Comparison of ENCODE assay signal across 8 mouse cellular contexts in the genomic region with DNA sequence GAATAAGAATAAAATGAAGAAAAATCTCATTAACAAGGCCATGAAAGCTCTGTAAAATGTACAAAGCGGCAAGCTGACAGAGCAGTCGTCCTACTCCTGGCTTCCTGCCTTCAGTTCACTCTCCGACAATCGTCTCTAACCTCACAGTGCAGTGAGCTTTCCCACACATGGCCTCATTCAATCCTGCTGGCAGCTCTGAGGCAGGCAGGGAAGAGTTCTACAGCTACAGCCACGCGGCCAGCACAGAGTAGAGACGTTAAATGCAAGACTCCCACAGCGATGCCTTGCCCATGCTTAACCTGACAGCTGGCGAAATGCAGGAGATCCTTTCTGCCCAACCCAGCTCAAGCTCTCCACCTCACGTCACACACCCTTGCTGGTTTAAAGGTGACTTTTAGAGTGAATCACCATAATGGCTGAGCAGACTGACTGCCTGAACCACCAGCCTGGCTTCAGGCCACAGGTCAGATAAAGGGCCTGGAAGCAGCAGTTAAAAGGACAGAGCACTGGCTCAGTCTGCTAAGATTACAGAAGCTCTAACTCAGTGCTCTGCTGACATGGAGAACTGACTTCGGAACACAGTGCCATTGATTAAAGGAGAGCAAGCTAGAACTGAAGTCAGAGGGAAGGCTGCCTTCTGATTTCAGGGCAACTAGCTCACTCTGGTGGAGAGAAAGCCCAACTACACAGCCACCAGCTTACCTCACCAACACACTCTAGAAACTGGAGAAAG. TPM values are rescaled to one million over a fixed set of nuclear protein-coding genes. Genes with fewer than 3 reads are reported as not detected.
A peak's percentile ranks its signal among the peaks of the same experiment; 100 is the strongest.
DNase-seq lines count a peak whose midpoint lies in the region; ATAC-seq and TF ChIP-seq lines count a peak whose summit lies in the region.

No protein-coding gene starts in this region.

- H3K79me2 ChIP-seq in heart, adult 2 months (replicated peaks; ENCODE audit: control insufficient read depth, insufficient read depth, low read length) = no peaks in the 10 kb centered on the region

- 0 out of 2 replicates have a peak, but pooled peaks have one; percentile 36 for TF ChIP-seq EP300 in heart, adult 2 months (IDR thresholded peaks at IDR 0.05; ENCODE audit: insufficient read depth, low read depth, low read length)

- ATAC-seq in midbrain, postnatal 0 days (ENCODE audit: low FRiP score) = peak; percentile 82

- H3K4me1 ChIP-seq in heart, adult 2 months (ENCODE audit: control insufficient read depth, insufficient read depth, low read length) = peaks cover 5% of the 10 kb centered on the region
- no peaks in the 10 kb centered on the region for H3K4me1 ChIP-seq in kidney, adult 2 months (ENCODE audit: control insufficient read depth, insufficient read depth, low read length)
- peaks cover 14% of the 10 kb centered on the region for H3K4me1 ChIP-seq in limb, embryonic 10.5 days
- H3K4me1 ChIP-seq in midbrain, postnatal 0 days (ENCODE audit: insufficient read depth, low read length) = no peaks in the 10 kb centered on the region

- intact Hi-C loops in heart, adult 2 months (cut with DNase I) = loop anchor here (2.0 kb wide), 2 partner anchors 35 to 841 kb away; no protein-coding TSS in a partner anchor

- H3K36me3 ChIP-seq in heart, adult 2 months (ENCODE audit: control insufficient read depth, insufficient read depth, low read length) = no peaks in the 10 kb centered on the region
- H3K36me3 ChIP-seq in kidney, adult 2 months (ENCODE audit: control insufficient read depth, insufficient read depth, low read length) = no peaks in the 10 kb centered on the region
- H3K36me3 ChIP-seq in limb, embryonic 10.5 days = peaks cover 8% of the 10 kb centered on the region
- H3K36me3 ChIP-seq in midbrain, postnatal 0 days (ENCODE audit: insufficient read depth, low read length) = no peaks in the 10 kb centered on the region

- H3K9ac ChIP-seq in heart, adult 2 months (ENCODE audit: low read depth, low read length) = peak overlapping the region; percentile 6; the same call in 1 of the 2 replicates
- H3K9ac ChIP-seq in midbrain, postnatal 0 days (replicated peaks; ENCODE audit: low read length, poor library complexity, severe bottlenecking) = no peak overlapping the region

- no peaks in the 10 kb centered on the region for H3K9me3 ChIP-seq in limb, embryonic 10.5 days (replicated peaks)
- no peaks in the 10 kb centered on the region for H3K9me3 ChIP-seq in midbrain, postnatal 0 days (ENCODE audit: low read length)

- no peak overlapping the region for H3K4me3 ChIP-seq in heart, adult 2 months
- no peak overlapping the region for H3K4me3 ChIP-seq in kidney, adult 2 months (ENCODE audit: insufficient read depth, low read depth, low read length)
- no peak overlapping the region for H3K4me3 ChIP-seq in limb, embryonic 10.5 days
- H3K4me3 ChIP-seq in midbrain, postnatal 0 days (ENCODE audit: low read depth, low read length) = no peak overlapping the region

- WGBS in heart, adult 2 months = 48% methylated on average over 11 of the region's 11 CpGs
- 70% methylated on average over 11 of the region's 11 CpGs for WGBS in kidney, adult 2 months
- WGBS in limb, embryonic 10.5 days = 74% methylated on average over 11 of the region's 11 CpGs
- 48% methylated on average over 11 of the region's 11 CpGs for WGBS in midbrain, postnatal 0 days

- TF ChIP-seq POLR2A in heart, adult 2 months (IDR thresholded peaks at IDR 0.05; ENCODE audit: insufficient read depth, low read depth, low read length) = no peak
- TF ChIP-seq POLR2A in kidney, adult 2 months (IDR thresholded peaks at IDR 0.05; ENCODE audit: low read depth, low read length) = no peak

- TF ChIP-seq CTCF in heart, adult 2 months (IDR thresholded peaks at IDR 0.05) = peak; percentile 77
- peak; percentile 71 for TF ChIP-seq CTCF in kidney, adult 2 months (conservative IDR thresholded peaks at IDR 0.05; ENCODE audit: insufficient read depth, insufficient read length, low read depth, low read length)
- peak; percentile 93 for TF ChIP-seq CTCF in midbrain, postnatal 0 days (IDR thresholded peaks at IDR 0.05)

- DNase-seq in testis, postnatal 10 days (ENCODE audit: low spot score) = peak; percentile 58
- DNase-seq in testis, postnatal 14 days (ENCODE audit: low spot score) = no peak
- DNase-seq in embryo, embryonic 11 days = peak; percentile 69
- DNase-seq in heart, adult 2 months = peak; percentile 45 to 49
- DNase-seq in kidney, adult 2 months = peak; percentile 41
- peak; percentile 35 for DNase-seq in limb, embryonic 10.5 days (ENCODE audit: low spot score)
- peak; percentile 87 for DNase-seq in midbrain, postnatal 0 days (ENCODE audit: low spot score)
- peak; percentile 30 for DNase-seq in urinary bladder, postnatal 25 days (ENCODE audit: low spot score)

- H3K4me2 ChIP-seq in midbrain, postnatal 0 days (ENCODE audit: low read depth, low read length, poor library complexity, severe bottlenecking) = 0 out of 2 replicates have a peak overlapping the region, but pooled peaks have one; percentile 0

- H3K27me3 ChIP-seq in heart, adult 2 months (ENCODE audit: control insufficient read depth, insufficient read depth, low read length) = no peaks in the 10 kb centered on the region
- no peaks in the 10 kb centered on the region for H3K27me3 ChIP-seq in kidney, adult 2 months (replicated peaks; ENCODE audit: control insufficient read depth, insufficient read depth, low read length)
- H3K27me3 ChIP-seq in limb, embryonic 10.5 days (ENCODE audit: low read depth, poor library complexity, severe bottlenecking) = no peaks in the 10 kb centered on the region
- no peaks in the 10 kb centered on the region for H3K27me3 ChIP-seq in midbrain, postnatal 0 days (ENCODE audit: insufficient read depth, low read length)

- peak overlapping the region; percentile 33 for H3K27ac ChIP-seq in heart, adult 2 months
- H3K27ac ChIP-seq in kidney, adult 2 months (ENCODE audit: insufficient read depth, low read depth, low read length) = no peak overlapping the region
- H3K27ac ChIP-seq in limb, embryonic 10.5 days = no peak overlapping the region
- H3K27ac ChIP-seq in midbrain, postnatal 0 days (ENCODE audit: low read depth, low read length) = no peak overlapping the region

RNA-seq across cellular contexts. Expression of gene Shq1, which starts 25.3 kb away (rescaled TPM):
- total RNA-seq in heart, adult 2 months (2021) = 1 to 10 TPM; 3.3 to 3.6 TPM
- 2.0 and 2.6 TPM in 2 replicates for polyA plus RNA-seq in heart, adult 2 months (2012; rRNA removed)
- 4.0 and 4.6 TPM in 2 replicates for polyA plus RNA-seq in kidney, adult 2 months (2012; rRNA removed)
- polyA plus RNA-seq in limb, embryonic 10.5 days (2016; fragmentation: Nextera tagmentation; extraction: Ambion mirVana) = 21.8 and 22.9 TPM in 2 replicates
- 4.3 and 5.6 TPM in 2 replicates for total RNA-seq in midbrain, postnatal 0 days (2014; rRNA removed)
- 3.7 and 5.6 TPM in 2 replicates for polyA plus RNA-seq in midbrain, postnatal 0 days (2015; fragmentation: Nextera tagmentation; extraction: Ambion mirVana)

RNA-seq across cellular contexts. Expression of gene Gxylt2, which starts 58.9 kb away (rescaled TPM):
- 1 to 10 TPM; 2.2 to 3.1 TPM for total RNA-seq in heart, adult 2 months (2021)
- polyA plus RNA-seq in heart, adult 2 months (2012; rRNA removed) = 2.0 and 2.9 TPM in 2 replicates
- polyA plus RNA-seq in kidney, adult 2 months (2012; rRNA removed) = 0.66 and 0.86 TPM in 2 replicates
- 2.4 and 4.4 TPM in 2 replicates for polyA plus RNA-seq in limb, embryonic 10.5 days (2016; fragmentation: Nextera tagmentation; extraction: Ambion mirVana)
- total RNA-seq in midbrain, postnatal 0 days (2014; rRNA removed) = 3.1 and 3.2 TPM in 2 replicates
- 1.8 and 2.0 TPM in 2 replicates for polyA plus RNA-seq in midbrain, postnatal 0 days (2015; fragmentation: Nextera tagmentation; extraction: Ambion mirVana)
